Mouse (Mus musculus) heart, embryonic 10.5 days (tissue): ENCODE measurements around the gene Nexmif. TPM values are rescaled to one million over a fixed set of nuclear protein-coding genes. Genes with fewer than 3 reads are reported as not detected.
"Not testable (repeated sequence)": the region's sequence is repeated elsewhere in the genome, so short reads cannot be mapped to it uniquely, and the experiment has no call there.

Experiments
- DNase-seq: peaks from one replicate; pipeline ENCODE4 v3.0.0-alpha.2; 2017; ENCODE audit warnings: low spot score
- H3K27ac ChIP-seq: fragments of 300-500 bp; sonication (generic); 2 replicates; pipeline ENCODE4 v1.5.1; 2016; ENCODE audit warnings: mild to moderate bottlenecking
- H3K27me3 ChIP-seq: fragments of 300-500 bp; sonication (generic); 2 replicates; pipeline ENCODE4 v1.6.1; 2016; ENCODE audit warnings: mild to moderate bottlenecking; ENCODE audit not compliant: poor library complexity, insufficient read depth, severe bottlenecking
- H3K36me3 ChIP-seq: fragments of 300-500 bp; sonication (generic); 2 replicates; pipeline ENCODE4 v1.6.1; 2016; ENCODE audit warnings: mild to moderate bottlenecking, moderate library complexity
- H3K4me1 ChIP-seq: fragments of 300-500 bp; sonication (generic); 2 replicates; pipeline ENCODE4 v1.6.1; 2016; ENCODE audit warnings: mild to moderate bottlenecking
- H3K4me3 ChIP-seq: fragments of 300-500 bp; sonication (generic); 2 replicates; pipeline ENCODE4 v1.5.1; 2016; ENCODE audit warnings: mild to moderate bottlenecking, moderate library complexity
- H3K9me3 ChIP-seq: fragments of 300-500 bp; sonication (generic); 2 replicates; pipeline ENCODE4 v1.6.1; 2016; ENCODE audit warnings: mild to moderate bottlenecking, moderate library complexity
- WGBS: fragments of 180-500 bp; shearing (Covaris S2); methylation state at CpG from one replicate; pipeline ENCODE4 v1.1.7; 2016; 5-methylcytosine and 5-hydroxymethylcytosine counted together
- polyA plus RNA-seq: library from polyadenylated mRNA; unstranded; fragments of >200 nt; fragmentation: Nextera tagmentation; extraction: Ambion mirVana; gene quantifications from 2 replicates; pipeline ENCODE4 v1.2.1, GENCODE M21; 2016

Gene Nexmif
- polyA plus RNA-seq = 0.64 and 0.67 TPM in 2 replicates

DNA sequence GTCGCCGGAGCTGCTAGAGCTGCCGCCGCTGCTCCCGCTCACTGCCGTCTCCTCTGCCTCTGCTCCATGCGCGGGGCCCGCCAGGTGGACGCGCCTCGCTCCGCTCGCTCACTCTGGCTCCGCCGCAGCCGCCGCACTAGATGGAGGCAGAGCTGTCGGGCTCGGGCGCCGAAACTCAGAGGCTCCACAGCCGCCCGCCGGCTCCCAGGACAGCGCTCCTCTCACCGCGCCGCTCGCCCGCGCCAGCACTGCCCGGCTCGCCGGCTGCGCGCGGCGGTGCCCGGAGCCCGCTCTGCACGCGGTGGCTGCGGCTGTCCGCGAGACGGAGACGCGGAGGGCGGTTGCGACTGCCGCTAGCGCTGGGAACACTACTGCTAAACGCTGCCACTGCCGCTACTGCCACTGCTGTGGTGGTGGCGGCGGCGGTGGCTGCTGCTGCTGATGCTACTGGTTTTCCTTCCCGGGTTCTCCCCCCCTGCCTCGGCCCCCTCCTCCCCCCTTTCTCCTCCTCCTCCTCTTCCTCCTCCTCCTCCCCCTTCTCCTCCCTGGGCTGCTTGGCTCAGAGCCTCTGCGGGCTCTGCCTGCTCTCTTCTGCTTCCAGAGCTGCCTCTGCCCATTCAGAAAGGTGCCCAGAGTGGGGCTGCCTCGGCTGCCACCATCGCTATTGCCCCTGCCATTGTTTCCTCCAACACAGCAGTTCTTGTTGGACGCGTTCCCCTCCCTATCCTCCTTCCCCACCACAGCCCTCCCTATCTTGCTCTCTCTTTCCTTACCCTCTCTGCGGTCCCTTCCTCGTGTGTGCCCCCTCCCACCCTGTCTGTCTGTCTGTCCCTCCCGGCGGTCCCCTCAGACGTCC, at the start of gene Nexmif:
TSS of gene Nexmif (minus strand) at position 450 of the 856 bp plus-strand sequence.
- peak; percentile 75 for DNase-seq
- peaks cover 64% of the 10 kb centered on the region for H3K27me3 ChIP-seq
- no peaks in the 10 kb centered on the region; the same call in 1 of the 2 replicates for H3K9me3 ChIP-seq
- H3K4me3 ChIP-seq = peak within 1 kb of the TSS; percentile 63
- WGBS = 19% methylated on average over 70 of the region's 70 CpGs
- H3K4me1 ChIP-seq = no peaks in the 10 kb centered on the region
- peak within 1 kb of the TSS; percentile 76 for H3K27ac ChIP-seq
- H3K36me3 ChIP-seq = no peaks in the 10 kb centered on the region

DNA sequence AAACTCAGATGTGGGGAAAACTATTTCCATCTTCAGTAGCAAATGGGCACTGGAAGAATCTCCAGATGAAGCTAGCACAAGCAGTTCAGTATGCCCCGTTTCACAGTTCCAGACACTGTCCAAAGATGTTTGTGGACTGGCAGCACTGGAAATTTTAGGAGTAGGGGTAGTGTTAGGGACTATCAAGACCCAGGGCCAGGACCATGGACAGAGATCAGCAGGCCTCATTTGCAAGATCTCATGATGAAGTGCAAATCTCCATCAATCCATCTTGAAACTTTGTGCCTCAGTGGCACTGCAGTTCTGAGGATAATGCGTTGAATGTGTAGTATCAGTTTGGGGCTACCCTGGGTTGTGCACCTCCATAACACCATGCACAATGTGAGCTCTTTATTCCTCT, 7.7 kb upstream of the Nexmif start:
- WGBS = 65% methylated on average over 2 of the region's 2 CpGs
- no peaks in the 10 kb centered on the region for H3K4me1 ChIP-seq
- H3K4me3 ChIP-seq = no peak overlapping the region
- DNase-seq = no peak
- H3K9me3 ChIP-seq = no peaks in the 10 kb centered on the region
- H3K36me3 ChIP-seq = no peaks in the 10 kb centered on the region
- H3K27ac ChIP-seq = no peak overlapping the region
- H3K27me3 ChIP-seq = peaks cover 8% of the 10 kb centered on the region; the same call in 1 of the 2 replicates

- H3K4me1 ChIP-seq = no peaks in the 10 kb centered on the region
- peak overlapping the region; percentile 63 for H3K4me3 ChIP-seq
- WGBS = 27% methylated on average over 21 of the region's 21 CpGs
- H3K27ac ChIP-seq = no peak overlapping the region
- no peaks in the 10 kb centered on the region for H3K36me3 ChIP-seq
- no peaks in the 10 kb centered on the region; the same call in 1 of the 2 replicates for H3K9me3 ChIP-seq
- no peak for DNase-seq
- peaks cover 59% of the 10 kb centered on the region for H3K27me3 ChIP-seq
Observed at GRCm38 (mm10) chrX:104201592-104202139, 681 bp upstream of the Nexmif start.

DNA sequence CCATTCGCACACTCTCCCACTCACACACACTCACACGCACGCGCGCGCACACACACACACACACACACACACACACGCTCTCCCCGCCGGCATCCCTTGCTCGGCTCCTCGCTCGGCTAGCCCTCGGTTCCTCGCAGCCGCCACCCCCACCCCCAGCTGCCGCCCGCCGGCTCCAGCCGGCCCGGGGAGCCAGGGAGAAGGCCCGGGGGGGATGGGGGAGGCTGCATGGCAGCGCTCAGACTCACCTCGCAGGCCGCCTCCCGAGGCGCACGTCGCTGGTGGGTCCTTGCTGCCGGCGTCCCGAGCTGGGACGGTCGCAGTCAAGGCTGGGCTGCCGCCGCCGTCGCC, 623 bp downstream of the Nexmif start:
- Histone ChIP-seq H3K27ac (peak overlapping the region; percentile 76), H3K27me3 (peaks cover 64% of the 10 kb centered on the region)

GRCm38 (mm10) chrX:104199611-104200387, 1.2 kb downstream of the Nexmif start:
- H3K9me3 ChIP-seq = no peaks in the 10 kb centered on the region; the same call in 1 of the 2 replicates
- peak overlapping the region; percentile 63 for H3K4me3 ChIP-seq
- WGBS = 32% methylated on average over 98 of the region's 100 CpGs
- H3K27me3 ChIP-seq = peaks cover 69% of the 10 kb centered on the region
- no peaks in the 10 kb centered on the region for H3K36me3 ChIP-seq
- H3K4me1 ChIP-seq = no peaks in the 10 kb centered on the region
- peak overlapping the region; percentile 76 for H3K27ac ChIP-seq
- DNase-seq = no peak

More for the DNA sequence above, 623 bp downstream of the Nexmif start:
- no peaks in the 10 kb centered on the region for H3K36me3 ChIP-seq
- H3K9me3 ChIP-seq = no peaks in the 10 kb centered on the region; the same call in 1 of the 2 replicates
- H3K4me1 ChIP-seq = no peaks in the 10 kb centered on the region
- DNase-seq = no peak
- 26% methylated on average over 33 of the region's 37 CpGs for WGBS
- H3K4me3 ChIP-seq = peak overlapping the region; percentile 63

DNA sequence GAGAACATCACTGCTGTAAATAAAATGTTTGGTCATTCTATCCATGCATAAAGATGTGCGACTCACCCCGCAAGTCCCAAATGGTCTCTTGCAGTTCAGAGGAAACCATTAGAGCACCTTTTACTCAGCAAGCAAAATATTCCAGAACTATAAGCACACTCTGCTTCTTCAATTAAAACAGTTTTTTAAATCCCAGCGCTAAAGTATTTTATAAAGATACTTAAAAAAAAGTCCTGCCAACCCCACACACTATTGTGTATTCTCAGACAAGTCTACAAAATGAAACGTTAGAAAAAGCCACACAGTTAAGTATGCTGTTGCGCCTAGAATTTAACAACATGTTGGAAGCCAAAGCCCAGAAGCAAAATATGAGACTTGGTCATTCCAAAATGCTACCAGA, 1.9 kb downstream of the Nexmif start:
- Histone ChIP-seq H3K27ac (no peak overlapping the region), H3K36me3 (no peaks in the 10 kb centered on the region), H3K4me1 (no peaks in the 10 kb centered on the region), H3K9me3 (no peaks in the 10 kb centered on the region; the same call in 1 of the 2 replicates), H3K4me3 (no peak overlapping the region), H3K27me3 (peaks cover 69% of the 10 kb centered on the region)
- 57% methylated on average over 5 of the region's 5 CpGs for WGBS
- DNase-seq = no peak

GRCm38 (mm10) chrX:104196561-104196960, 4.4 kb downstream of the Nexmif start:
- peaks cover 45% of the 10 kb centered on the region for H3K27me3 ChIP-seq
- no peaks in the 10 kb centered on the region for H3K4me1 ChIP-seq
- H3K4me3 ChIP-seq = no peak overlapping the region

GRCm38 (mm10) chrX:104179257-104179656, 21.7 kb downstream of the Nexmif start:
- DNase-seq = no peak
- H3K4me3 ChIP-seq = no peak overlapping the region
- no peaks in the 10 kb centered on the region for H3K27me3 ChIP-seq
- no peaks in the 10 kb centered on the region for H3K36me3 ChIP-seq
- H3K9me3 ChIP-seq = no peaks in the 10 kb centered on the region
- 31% methylated on average over 2 of the region's 2 CpGs for WGBS
- H3K4me1 ChIP-seq = no peaks in the 10 kb centered on the region
- H3K27ac ChIP-seq = no peak overlapping the region

More at GRCm38 (mm10) chrX:104196561-104196960, 4.4 kb downstream of the Nexmif start:
- no peaks in the 10 kb centered on the region; the same call in 1 of the 2 replicates for H3K9me3 ChIP-seq
- H3K36me3 ChIP-seq = no peaks in the 10 kb centered on the region
- no peak overlapping the region for H3K27ac ChIP-seq
- WGBS = 63% methylated on average over 5 of the region's 5 CpGs
- DNase-seq = no peak

DNA sequence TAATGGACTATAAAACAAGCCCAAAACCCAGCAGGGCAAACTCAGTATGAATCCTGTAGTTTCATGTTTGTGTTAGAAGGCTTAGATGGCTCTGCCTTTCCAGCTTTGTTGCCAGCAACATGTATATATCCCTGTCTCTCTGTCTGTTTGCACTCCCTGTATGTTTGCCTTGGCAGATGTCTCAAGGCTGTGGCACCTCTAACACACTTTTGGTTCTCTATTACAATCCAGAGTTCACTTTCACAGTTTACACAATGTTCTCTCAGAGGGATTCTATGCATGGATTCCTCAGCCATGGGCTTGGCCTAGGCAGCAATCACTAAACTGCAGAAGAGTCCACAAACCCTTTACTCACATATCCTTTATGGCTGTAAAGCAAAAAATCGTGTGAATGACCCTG, 50.9 kb downstream of the Nexmif start:
- Histone ChIP-seq H3K4me1 (no peaks in the 10 kb centered on the region), H3K4me3 (no peak overlapping the region), H3K36me3 (no peaks in the 10 kb centered on the region), H3K27me3 (no peaks in the 10 kb centered on the region), H3K9me3 (no peaks in the 10 kb centered on the region), H3K27ac (no peak overlapping the region)
- DNase-seq = no peak
- WGBS = 37% methylated on average over 1 of the region's 1 CpGs

GRCm38 (mm10) chrX:104115266-104115665, 85.7 kb downstream of the Nexmif start:
- H3K9me3 ChIP-seq, H3K4me3 ChIP-seq, H3K36me3 ChIP-seq, H3K27ac ChIP-seq, DNase-seq, H3K27me3 ChIP-seq, H3K4me1 ChIP-seq: not testable (repeated sequence)
- 74% methylated on average over 5 of the region's 5 CpGs for WGBS

- 55% methylated on average over 4 of the region's 4 CpGs for WGBS
Observed at GRCm38 (mm10) chrX:104114596-104114995, 86.4 kb downstream of the Nexmif start.

DNA sequence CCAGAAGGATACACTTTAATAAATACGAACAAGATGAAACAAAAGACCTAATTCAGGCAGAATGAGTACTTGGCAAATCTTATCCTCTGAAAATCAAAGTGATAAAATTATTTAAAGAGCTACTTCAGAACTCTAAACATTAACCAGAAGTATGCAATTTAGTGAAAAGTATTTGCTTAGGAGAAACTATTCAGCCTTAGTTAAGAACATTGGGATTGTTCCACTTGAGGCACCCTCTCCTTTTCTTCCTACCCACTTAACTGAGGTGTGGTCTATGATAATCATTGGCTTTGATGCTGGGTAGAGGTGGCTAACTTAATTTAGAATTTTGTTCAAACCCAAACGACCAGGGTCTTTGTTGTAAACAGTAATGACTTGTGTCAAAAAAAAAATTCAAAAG, 146.1 kb downstream of the Nexmif start:
- 57% methylated on average over 2 of the region's 2 CpGs for WGBS
- no peaks in the 10 kb centered on the region for H3K9me3 ChIP-seq
- DNase-seq = no peak
- no peaks in the 10 kb centered on the region for H3K4me1 ChIP-seq
- H3K4me3 ChIP-seq = no peak overlapping the region
- no peaks in the 10 kb centered on the region for H3K27me3 ChIP-seq
- no peaks in the 10 kb centered on the region for H3K36me3 ChIP-seq
- no peak overlapping the region for H3K27ac ChIP-seq

More at GRCm38 (mm10) chrX:104114596-104114995, 86.4 kb downstream of the Nexmif start:
- no peak for DNase-seq
- H3K4me1 ChIP-seq = no peaks in the 10 kb centered on the region
- H3K27ac ChIP-seq = no peak overlapping the region
- no peaks in the 10 kb centered on the region for H3K27me3 ChIP-seq
- H3K4me3 ChIP-seq = no peak overlapping the region
- no peaks in the 10 kb centered on the region for H3K36me3 ChIP-seq
- no peaks in the 10 kb centered on the region for H3K9me3 ChIP-seq

DNA sequence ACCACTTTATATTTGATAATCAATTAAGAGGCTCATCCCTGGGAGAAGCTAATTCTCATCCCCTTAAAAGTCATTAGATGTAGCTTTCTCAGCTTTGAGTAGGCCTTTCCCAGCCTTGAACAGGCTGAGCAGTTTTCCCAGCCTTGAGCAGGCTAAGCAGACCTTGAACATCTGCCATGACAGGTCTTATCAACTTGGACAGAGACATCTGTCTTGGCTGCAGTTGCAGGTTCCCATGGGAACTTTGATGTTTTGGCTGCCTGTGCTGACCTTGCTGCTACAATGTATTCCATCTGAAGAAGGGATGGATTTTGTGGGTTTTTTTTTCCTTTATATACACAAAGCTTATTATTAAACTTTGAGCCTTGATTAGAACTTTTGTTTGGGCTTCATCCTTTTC, 160.7 kb downstream of the Nexmif start:
- Histone ChIP-seq H3K27ac (no peak overlapping the region), H3K4me3 (no peak overlapping the region), H3K27me3 (peaks cover 18% of the 10 kb centered on the region), H3K36me3 (no peaks in the 10 kb centered on the region), H3K9me3 (no peaks in the 10 kb centered on the region), H3K4me1 (no peaks in the 10 kb centered on the region)
- DNase-seq = no peak
